Mouse (Mus musculus) layer of hippocampus, adult 9-11 months (tissue): Measurements from ENCODE around the gene Dmxl2.

Experiments
- DNase-seq: peaks from one replicate; pipeline ENCODE4 v3.0.0; 2022

Dmxl2 gene

DNA sequence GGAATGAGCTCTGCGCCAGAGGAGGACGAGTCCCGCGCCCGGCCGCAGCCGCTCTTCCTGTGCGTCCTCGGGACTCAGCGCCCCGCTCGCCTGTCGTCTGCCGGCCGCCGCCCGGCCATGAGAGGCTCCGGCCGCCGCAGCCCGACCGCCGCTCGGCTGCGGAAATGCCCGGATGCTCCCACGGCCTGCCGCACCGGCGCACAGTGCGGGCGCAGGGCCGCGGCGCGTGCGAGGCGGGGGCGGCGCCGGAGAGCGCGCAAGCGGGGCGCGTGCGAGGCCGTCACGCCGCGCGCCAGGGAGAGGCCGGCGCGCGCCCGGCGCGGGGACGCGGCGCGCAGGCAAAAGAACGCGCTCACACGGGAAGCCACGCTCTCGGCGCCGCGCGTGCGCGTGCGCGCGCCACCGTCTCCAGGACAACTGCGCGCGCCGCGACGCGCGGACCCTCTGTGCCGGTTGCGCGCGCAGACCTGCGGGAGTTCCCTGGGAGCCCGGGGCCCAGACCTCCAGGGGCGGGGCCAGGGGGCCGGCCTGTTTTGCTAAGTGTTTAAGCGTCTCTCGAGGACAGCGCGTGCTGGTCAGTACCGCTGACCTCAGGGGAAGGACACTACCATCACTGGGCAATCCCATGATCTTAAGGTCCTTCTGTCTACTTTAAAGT is at the start of gene Dmxl2:
Gene Dmxl2 (minus strand): TSS at position 174 of the 658 bp plus-strand sequence.
- peak; percentile 92 for DNase-seq

DNA sequence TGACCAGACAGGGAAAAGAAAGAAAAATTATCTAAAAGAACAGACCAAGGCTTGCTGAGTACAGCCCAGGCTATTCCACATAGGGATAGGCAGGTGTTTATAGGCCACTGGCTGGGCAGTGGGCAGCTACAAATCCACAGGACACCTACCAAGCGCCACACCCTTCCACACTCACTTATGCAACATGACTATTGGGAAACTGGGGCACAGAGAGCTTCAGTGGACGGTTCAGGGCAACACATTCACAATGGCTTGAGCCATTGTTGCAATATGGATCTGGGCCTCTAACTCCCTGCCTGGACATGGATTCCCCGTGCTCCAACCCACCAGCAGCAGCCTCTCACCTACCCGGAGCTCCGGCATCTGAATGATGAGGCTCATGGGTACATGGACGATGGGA is 48.0 kb upstream of the Dmxl2 start:
- DNase-seq = no peak

DNA sequence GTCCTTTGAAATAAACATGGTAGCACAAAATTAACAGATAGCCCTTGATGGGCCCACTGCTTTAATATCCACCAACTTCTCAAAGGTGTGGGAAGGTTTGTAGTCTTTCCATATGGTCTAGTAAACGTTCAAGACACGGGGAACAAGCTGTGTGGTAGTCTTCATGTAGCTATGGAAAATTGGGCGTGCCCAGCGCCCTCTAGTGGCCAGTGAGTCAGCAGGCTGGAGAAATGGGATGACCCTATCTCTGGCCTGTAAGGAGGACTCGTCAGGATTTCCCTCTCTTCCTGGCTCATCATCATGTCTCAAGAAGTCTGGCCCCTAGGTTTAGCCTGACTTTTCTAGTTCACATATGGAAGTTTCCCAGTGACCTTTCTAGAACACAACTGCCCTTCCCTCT is 46.1 kb upstream of the Dmxl2 start:
- DNase-seq = peak; percentile 27

DNA sequence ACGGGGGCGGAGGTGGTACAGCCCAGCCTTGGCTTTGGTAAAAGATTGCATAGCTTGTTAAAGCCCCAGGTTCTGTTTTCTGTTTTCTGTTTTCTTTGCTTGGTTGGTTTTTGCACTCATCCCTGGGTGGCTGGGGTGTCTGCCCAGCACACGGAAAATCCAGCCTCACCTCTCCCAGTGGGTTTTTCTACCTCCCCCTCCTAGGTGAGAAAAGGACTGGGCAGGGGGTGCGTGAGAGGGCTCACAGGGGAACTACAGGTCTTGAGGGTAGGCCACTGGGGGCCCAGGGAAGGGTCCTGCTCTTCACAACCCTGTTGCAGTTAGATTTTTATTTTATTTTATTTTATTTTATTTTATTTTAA is 43.5 kb upstream of the Dmxl2 start:
- no peak for DNase-seq

DNA sequence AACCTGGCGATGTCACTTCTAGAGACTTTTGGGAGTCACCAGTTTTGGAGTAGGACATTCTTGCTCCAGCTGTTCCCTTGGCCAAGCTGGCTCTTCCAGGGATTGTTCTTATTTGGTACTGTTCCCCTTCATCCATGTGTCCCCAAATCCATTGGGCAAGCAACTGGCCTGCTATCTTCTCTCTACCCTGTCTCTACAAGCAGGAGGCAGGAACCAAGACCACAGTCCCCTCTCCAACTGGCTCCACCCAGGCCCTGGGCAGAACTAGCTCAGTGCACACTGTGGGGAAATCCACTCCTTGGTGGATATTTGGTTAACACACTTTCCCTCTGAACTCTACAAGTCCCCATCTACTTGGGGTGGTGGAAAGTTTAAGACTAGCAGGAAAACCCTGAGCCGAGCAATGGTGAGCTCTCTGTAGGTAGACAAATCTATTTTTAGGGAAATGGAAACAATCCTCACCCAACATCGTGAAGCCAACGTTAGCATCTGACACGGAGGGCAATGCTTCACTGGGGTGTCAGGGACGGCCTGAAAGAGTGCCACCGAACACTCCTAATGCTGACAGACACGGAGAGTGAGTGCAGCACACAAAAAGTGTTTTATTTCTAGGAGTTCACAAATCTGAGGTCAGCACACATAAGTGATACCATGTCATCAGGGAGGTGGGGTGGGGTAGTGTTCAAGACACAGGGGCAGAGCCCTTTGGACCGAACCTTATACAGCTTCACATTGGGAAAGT is 43.0 kb upstream of the Dmxl2 start:
- DNase-seq = no peak

DNA sequence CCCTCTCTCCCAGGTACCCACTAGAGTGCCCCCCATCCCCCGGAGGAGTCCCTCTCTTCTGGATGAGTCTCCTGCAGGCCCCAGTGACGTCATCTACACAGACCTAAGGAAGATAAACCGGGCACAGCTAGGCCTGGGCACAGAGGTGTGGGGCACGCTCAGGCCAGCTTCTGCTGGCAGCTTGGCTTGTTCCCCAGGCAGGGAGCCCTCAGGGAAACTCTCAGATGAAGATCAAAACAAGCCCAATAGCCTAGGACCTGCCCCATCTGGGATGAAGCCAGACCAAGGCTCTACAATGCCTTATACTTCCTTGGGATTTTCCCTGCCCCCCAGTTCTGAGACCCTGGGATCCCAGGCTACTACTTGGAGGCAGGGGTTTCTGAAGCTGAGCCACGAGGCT is 39.4 kb upstream of the Dmxl2 start:
- no peak for DNase-seq

DNA sequence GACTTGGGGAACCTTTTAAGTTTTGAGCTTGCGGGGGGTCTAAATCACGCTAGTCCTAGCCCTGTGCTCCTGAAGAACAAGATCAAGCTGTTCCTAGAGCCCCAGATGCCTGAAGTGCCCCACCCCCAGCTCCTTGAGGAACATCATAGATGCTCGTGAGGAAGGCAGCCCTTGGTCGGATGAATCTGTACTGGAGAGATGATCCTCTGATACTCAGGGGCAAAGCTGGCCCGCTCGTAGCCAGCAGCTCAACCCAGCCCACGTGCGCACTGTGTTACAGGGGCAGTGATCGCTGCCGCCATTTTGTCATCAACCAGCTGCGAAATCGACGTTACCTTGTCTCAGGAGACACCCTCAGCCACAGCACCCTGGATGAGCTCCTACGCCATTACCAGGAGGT is 37.3 kb upstream of the Dmxl2 start, which contains the start of gene Sh2d7:
Gene Sh2d7 (plus strand): TSS at position 301 of the 400 bp plus-strand sequence.
- DNase-seq = no peak

DNA sequence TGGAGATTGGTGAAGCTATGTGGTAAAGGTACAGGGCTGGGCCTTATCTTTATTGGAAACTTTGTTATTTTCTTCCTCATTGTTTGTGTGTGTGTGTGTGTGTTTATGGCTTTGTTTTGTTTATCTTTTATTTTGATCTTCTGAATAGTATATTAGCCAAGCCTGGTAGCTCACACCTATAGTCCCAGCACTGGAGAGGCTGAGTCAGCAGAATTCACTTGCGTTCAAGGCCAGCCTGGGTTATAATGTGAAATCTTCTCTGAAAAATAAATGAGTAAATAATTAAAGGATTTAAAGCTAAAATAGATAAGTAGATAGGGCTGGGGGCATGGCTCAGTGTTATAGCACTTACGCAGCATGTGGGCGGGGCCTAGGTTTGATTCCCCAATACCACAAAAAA is 36.8 kb upstream of the Dmxl2 start:
- DNase-seq = no peak

DNA sequence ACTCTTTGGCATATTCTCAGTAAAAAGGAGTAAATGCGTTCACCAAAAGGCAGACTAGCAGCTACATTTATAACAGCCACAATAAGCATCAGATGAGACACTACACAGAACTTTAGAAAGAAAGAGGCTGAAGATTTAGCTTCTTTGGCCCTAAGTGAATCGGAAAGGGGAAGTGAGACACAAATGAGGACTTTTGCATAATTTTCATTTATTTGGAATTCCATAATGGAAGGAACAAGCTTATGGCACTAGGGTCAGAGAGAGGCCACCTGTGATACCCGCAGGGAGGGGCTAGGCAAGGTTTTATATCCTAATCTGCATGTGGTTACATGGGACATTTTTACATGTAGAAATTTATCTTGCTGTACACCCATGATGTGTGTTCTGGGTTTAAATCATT is 36.1 kb upstream of the Dmxl2 start:
- no peak for DNase-seq

DNA sequence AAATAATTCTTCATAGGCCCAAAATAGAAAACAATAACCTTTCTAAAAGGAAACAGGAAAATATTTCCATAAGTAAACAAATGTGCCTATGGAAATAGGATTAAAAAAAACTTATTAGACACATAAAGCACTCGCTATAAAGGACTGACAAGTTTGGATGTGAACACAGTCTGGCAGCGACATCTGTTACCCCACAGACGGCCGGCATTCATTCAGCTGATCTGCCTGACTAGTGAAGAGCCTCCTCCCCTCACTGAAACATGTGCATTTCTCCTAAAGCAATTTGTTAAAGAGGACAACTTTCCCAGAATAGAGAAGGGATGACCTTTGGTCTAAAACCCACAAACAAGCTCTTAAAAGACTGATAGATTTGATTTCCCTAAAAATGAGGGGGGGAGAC is 35.6 kb upstream of the Dmxl2 start:
- DNase-seq = peak; percentile 85

DNA sequence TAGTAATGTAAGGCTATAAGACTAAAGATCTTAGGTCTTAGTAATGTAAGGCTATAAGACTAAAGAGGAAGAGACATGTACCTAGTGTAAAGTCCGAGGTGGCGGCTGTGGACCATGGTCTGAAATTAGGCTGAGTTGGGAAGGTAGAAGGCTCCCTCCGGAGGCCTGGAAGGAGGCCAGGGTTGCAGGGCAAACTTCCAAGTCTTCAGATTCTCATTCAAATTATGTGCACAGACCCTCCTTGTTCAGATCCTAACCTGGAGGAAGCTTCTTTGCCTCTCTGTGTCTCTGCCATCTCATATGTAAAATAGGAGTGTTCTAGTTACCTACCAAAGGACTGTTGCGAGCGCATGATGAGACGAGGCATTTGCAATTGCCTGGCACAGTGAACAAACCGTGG is 34.8 kb upstream of the Dmxl2 start:
- no peak for DNase-seq

DNA sequence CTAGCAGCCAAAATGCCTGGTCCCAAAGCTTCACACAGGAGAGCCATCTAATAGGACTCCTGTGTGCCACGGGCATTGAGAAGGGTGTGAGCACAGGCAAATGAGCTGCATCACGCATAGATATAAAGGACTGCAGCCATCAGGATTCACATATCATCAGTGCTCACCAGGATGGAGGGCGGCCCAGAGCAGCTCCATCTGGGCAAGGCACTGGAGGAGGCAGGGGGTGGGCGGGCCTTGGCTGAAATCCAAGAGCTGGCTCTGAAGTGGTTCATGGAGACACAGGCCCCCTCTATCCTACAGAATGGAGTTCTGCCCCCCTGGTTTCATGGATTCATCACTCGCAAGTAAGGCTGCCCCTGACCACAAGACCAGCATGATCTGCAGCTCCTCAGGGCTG is 32.5 kb upstream of the Dmxl2 start:
- DNase-seq = peak; percentile 89

DNA sequence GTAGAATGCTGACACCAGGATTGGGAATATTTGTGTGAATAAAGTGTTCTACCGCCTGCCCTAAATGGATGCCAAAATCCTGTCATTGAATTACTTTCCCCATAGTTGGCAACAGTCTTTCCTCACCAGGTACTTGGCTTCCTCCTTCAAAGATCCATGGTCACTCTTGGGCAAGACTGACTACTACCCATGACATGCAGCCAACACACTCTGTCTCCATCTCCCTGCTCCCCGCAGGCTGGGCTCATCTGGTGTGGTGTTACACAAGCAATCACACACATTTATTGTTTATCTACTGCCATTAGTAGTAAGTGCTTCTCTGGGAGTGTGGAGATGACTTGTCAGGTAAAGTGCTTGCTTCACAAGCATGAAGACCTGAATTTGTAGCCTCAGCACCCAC is 31.5 kb upstream of the Dmxl2 start:
- no peak for DNase-seq

DNA sequence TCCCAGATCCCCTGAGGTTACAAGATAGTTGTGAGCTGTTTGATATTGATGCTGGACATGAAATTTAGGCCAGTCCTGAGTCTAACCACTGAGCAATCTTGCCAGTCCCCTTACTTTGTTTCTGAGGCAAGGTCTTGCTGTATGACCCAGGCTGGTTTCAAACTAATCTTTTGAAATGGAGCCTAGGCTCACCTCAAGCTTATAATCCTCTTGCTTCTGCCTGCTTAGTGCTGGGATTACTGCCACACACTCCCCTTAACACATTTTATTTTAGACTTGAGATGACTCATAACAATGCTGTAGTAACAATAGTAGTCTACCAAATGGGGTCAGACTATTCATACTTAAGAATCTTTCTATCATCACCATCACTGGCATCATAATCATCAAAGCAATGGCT is 30.0 kb upstream of the Dmxl2 start:
- DNase-seq = no peak

DNA sequence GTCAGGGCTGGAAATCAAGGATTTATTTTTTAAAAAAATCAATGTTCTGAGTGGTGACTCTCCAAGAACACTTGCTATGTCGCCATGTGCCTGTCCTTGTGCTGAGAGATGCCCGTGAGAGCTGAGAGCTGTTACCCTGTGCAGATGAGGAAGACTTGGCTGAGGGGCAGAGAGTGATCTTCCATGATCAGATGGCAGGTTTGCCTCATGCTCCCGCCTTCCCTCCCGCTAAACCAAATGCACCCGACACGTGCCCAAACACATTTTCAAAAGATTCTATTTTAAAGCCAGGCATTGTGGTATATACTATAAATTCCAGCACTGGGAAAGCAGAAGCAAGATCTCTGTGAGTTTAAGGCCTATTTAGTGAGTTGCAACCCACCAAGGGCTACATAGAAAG is 29.4 kb upstream of the Dmxl2 start:
- no peak for DNase-seq

DNA sequence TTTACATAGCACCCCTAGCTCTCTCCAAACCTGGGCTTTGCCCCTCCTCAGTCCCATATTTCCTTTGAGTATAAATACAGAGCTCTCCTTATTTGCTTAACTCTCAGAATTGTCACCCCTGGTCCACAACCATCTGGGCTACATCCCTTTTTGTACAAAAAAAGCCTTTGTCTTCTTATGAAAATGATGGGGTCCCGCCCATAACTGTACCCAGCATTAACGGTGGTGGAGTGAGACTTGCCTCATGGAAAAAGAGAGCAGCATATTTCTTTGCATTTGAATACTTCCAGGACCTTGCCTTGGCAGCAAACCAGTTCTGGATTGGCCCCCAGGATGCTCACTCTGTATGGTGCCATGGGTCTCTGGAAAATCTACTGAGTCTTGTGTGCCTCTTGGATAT is 28.5 kb upstream of the Dmxl2 start:
- no peak for DNase-seq

DNA sequence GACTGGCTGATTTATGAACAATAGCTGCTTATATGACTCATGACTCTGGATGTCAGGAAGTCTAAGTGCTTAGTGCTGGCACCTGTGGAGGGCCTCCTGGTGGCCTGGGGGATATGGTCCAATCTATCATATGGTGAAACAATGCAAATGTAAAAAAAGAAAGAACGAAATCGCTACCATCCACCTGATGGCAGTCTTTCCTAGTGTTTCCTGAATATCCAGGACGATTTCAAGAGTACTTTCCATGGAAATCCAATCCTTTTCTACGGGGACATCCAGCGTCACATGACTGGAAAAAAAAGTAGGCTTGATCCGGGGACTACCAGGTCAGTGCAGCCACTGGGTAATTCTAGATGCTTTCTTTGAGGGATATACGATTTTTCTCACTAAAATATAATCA is 26.3 kb upstream of the Dmxl2 start:
- DNase-seq = no peak

DNA sequence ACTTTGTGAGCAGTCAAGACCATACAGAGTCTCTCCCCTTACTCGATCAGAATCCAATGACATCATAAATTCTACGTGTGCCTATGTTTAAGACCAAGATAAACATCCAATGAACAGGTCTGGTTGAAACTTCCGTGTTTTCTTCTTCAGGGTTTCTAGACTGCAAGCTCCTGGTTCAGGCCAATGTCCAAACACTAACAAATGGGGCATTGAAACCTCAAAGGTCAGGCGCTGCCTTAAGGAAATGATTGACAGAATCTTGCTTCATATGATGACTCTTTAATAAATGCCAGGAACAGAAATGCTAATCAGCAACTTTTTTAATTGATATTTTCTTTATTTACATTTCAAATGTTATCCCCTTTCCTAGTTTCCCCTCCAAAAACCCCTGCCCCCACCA is 18.9 kb upstream of the Dmxl2 start:
- no peak for DNase-seq

DNA sequence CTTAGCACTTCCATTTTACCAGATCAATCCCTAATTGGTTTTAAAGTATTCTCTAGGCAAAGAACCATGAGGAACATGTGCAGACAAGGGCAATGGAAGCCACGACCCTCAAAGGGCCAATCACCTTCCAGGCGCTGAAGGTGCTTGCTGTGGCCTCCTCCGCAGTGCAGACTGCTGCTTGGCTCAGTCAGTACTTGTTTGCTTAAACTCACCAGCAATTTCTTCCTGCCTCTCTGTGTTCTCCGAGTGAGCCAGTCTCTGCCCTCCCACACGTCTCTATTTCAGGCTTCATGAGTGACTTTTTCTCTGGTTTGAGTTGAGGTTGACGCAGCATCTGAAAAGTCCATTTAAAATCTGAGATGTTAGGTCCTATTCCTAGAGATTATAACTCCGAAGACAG is 17.5 kb upstream of the Dmxl2 start:
- peak; percentile 66 for DNase-seq

DNA sequence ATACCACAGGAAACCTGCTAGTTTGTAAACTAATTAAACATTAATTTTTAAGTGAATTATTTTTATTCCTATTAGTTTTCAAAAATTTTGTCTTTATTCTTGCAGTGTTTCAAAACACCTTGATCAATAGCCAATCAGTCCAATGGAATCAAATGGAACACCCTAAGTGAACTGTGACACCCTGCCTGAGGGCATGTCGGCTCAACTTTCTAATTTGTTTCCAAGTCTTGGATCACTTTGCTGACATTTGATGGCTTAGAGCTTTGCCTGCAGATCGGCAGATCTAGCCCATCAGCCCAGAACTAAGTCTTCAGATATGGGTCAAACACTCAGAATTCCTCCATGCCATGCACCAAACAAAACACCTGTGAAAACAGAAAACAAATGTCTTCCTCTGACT is 14.6 kb upstream of the Dmxl2 start:
- no peak for DNase-seq

DNA sequence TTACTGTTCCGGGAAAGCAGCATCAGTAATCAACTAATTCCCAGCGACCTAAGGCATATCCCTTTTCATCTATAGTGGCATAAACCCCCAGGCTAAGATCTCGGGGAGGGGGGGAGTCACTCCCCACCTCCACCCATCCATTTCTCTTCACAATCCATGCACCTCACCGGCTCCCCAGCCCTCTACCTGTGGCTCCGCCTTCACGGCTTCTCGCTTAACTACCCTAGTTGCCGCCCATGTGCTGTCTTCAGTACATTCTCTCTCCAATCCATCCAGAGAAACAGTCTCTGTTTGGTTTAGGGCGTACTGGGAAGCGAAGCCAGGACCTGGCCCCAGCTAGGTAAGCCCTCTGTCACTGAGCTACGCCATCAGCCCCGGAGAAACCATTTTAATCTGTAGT is 1.4 kb upstream of the Dmxl2 start:
- DNase-seq = no peak

DNA sequence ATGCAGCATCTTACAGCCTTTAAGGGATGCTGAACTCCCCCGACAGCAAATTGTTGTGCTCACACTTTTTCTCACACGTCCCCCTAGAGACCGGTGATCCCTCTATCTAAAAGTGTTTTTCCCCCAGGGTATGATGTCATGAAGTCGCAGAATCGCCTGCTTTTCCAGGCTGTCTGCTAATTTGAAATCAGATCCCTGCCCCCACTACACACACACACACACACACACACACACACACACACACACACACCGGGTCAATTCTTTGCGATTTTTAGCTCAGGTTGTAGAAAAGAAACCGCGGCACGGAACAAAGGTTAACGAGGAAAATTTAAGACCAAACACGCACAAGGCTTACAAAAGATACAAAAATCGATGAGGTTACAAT is 677 bp upstream of the Dmxl2 start:
- no peak for DNase-seq

DNA sequence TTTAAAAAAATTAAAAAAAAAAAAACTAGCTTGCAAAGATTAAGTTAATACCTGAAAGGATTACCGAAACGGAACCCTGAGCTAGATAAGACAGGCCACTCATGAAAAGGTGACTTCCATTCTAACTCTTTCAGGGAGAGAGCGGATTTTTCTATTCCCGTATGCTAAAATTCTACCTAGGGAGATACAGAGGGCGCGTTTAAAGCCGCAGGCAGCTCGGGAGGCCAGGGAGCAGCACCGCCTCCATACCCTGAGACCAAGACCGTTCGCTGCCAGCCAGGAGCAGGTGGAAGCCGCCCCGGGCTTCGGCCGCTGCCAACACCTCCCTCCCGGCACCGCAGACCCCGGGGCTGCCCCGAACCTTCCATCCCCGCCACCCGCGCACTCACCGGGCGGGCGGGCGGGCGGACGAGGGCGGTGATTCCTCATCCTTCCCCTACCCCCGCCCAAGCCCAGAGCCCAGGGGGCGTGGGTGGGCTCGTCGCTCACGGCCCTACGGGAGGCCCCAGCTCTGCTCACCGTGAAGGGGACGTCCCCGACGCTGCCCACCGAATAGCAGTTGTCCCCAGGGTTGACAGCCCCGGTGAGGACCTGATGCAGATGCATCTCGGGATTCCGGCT is 484 bp downstream of the Dmxl2 start:
- DNase-seq = peak; percentile 34

DNA sequence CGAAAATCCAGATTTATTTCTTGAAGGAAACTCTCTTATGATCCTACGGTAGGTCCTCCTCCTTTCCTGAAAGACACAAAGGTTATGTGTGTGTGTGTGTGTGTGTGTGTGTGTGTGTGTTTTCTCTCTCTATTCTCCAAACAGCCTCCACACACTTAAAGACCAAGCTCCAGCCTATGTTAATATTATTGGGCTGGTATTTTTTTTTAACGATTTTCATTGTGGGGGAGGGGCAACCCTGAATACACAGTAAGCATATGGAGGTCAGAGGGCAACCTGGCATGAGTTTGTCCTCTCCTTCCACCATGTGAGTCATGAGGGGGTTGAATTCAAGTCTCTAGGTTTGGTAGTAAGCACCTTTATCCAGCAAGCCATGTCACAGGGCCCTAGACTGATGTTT is 1.6 kb downstream of the Dmxl2 start:
- no peak for DNase-seq

DNA sequence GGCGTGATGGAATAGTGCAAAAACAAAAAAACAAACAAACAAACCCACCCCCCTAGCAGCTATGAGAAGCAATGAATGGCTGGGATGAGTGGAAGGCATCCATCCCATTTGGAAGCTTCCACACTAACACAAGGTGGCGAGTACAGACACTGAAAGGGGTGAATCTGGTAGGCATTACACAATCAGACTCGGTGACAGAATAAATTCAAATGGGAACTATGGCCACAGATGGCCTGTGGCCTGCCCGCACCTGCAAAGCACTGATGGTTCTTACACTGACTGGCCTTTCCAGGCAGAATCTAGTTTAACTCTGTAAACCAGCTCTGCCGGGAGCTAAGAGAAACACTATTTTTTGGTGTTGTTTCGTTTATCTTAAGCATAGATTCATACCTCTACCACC is 2.1 kb downstream of the Dmxl2 start:
- DNase-seq = no peak
